8 mouse cellular contexts compared by ENCODE assay signal in the genomic region with DNA sequence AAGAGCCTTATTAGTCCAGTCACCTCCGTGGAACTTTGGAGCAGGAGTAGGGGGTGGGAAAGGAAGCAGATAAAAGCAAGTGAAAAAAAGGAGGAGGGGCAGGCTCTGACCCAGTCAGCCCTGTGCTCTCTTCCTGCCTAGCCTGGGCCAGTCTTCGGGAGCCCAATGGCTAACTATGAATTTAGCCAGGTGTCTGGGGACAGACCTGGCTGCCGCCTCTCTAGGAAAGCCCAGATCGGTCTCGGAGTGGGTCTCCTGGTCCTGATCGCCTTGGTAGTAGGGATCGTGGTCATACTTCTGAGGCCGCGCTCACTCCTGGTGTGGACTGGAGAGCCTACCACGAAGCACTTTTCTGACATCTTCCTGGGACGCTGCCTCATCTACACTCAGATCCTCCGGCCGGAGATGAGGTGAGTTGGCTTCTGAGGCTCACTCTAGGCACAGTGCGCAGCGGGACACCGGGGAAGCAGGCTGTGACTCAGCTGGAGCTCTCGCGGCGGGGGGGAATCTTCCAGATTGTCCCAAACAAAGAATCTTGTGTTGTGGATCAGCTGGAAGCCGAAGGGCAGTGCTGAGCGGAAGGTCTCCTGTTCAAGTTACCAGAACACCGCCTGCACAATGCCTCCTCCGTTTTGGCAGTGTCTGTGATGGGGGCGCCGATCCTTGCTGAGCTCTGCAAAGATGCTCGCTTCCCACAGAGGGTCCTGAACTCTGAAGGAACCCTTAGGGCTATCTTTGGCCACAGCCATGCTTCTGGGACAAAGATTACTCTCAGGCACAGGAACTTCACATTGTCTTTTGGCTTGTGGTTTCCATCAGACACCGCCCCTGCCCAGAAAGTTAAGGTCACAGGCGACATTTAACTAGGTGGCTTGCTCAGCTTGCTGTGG. TPM values are rescaled to one million over a fixed set of nuclear protein-coding genes. Genes with fewer than 3 reads are reported as not detected.
DNase-seq lines count a peak whose midpoint lies in the region; ATAC-seq and TF ChIP-seq lines count a peak whose summit lies in the region.

No protein-coding gene starts in this region.

- peak overlapping the region; percentile 52; the same call in 1 of the 2 replicates for H3K27ac ChIP-seq in liver, embryonic 16.5 days (ENCODE audit: low read length)
- no peak overlapping the region for H3K27ac ChIP-seq in thymus, adult 2 months (ENCODE audit: control insufficient read depth, insufficient read depth, low read length)

- H3K4me2 ChIP-seq in liver, embryonic 16.5 days (ENCODE audit: low read depth, low read length), result peak overlapping the region; percentile 60

- ATAC-seq in liver, embryonic 16.5 days (ENCODE audit: low read depth), result peak; percentile 65

- no peaks in the 10 kb centered on the region; the same call in 1 of the 2 replicates for H3K4me1 ChIP-seq in liver, embryonic 16.5 days (ENCODE audit: control insufficient read depth, low read depth, low read length)
- peaks cover 8% of the 10 kb centered on the region for H3K4me1 ChIP-seq in thymus, adult 2 months (replicated peaks; ENCODE audit: control insufficient read depth, insufficient read depth, low read length)

- H3K9me3 ChIP-seq in liver, embryonic 16.5 days (replicated peaks; ENCODE audit: control insufficient read depth, low read length), result no peaks in the 10 kb centered on the region

- H3K9ac ChIP-seq in liver, embryonic 16.5 days (ENCODE audit: low read depth, low read length), result peak overlapping the region; percentile 30; the same call in 1 of the 2 replicates

- 2% methylated on average over 28 of the region's 28 CpGs for WGBS in liver, embryonic 16.5 days (ENCODE audit: insufficient replicate concordance)
- WGBS in thymus, adult 2 months, result 14% methylated on average over 28 of the region's 28 CpGs

- no peak for TF ChIP-seq CTCF in thymus, adult 2 months (IDR thresholded peaks at IDR 0.05; ENCODE audit: borderline replicate concordance, control insufficient read depth, extremely low read depth, insufficient read depth, low read length, poor library complexity)

- no peaks in the 10 kb centered on the region for H3K27me3 ChIP-seq in liver, embryonic 16.5 days (ENCODE audit: control insufficient read depth, insufficient read depth, low read depth, low read length)
- H3K27me3 ChIP-seq in thymus, adult 2 months (ENCODE audit: control insufficient read depth, insufficient read depth, low read length), result no peaks in the 10 kb centered on the region

- no peaks in the 10 kb centered on the region for H3K36me3 ChIP-seq in liver, embryonic 16.5 days (ENCODE audit: control insufficient read depth, insufficient read depth)
- H3K36me3 ChIP-seq in thymus, adult 2 months (ENCODE audit: control insufficient read depth, insufficient read depth, low read length), result no peaks in the 10 kb centered on the region

- H3K4me3 ChIP-seq in liver, embryonic 16.5 days (ENCODE audit: low read depth, low read length), result peak overlapping the region; percentile 43
- peak overlapping the region; percentile 30 for H3K4me3 ChIP-seq in thymus, adult 2 months (ENCODE audit: control insufficient read depth, insufficient read depth, low read length)

- no peak for TF ChIP-seq POLR2A in thymus, adult 2 months (IDR thresholded peaks at IDR 0.05; ENCODE audit: control insufficient read depth, extremely low read depth, insufficient read depth, low read length, poor library complexity)

- peak; percentile 50 to 53 for DNase-seq in B cell, adult 2 months
- DNase-seq in adipocyte (ENCODE audit: low spot score), result peak; percentile 26
- DNase-seq in embryo, embryonic 11 days, result peak; percentile 62
- DNase-seq in heart, adult 9 months (ENCODE audit: low spot score in 2 of 2), result peak; percentile 55 to 57
- DNase-seq in kidney, adult 18-20 months, result peak; percentile 38
- DNase-seq in neural tube, embryonic 10.5 days (ENCODE audit: extremely low spot score, low spot score), result peak; percentile 59
- peak; percentile 7 for DNase-seq in thymus, adult 2 months

RNA-seq across cellular contexts. Expression of a gene that starts 0.6 kb away (rescaled TPM):
- polyA plus RNA-seq in liver, embryonic 16.5 days (2015; fragmentation: Nextera tagmentation; extraction: Ambion mirVana), result 15.3 and 16.6 TPM in 2 replicates
- 6.6 and 7.4 TPM in 2 replicates for polyA plus RNA-seq in thymus, adult 2 months (2012; rRNA removed)

RNA-seq across cellular contexts. Expression of a gene that starts 44.0 kb away (rescaled TPM):
- 0.93 TPM in 1 of 2 replicates, not detected in the other for polyA plus RNA-seq in liver, embryonic 16.5 days (2015; fragmentation: Nextera tagmentation; extraction: Ambion mirVana)
- 1.9 and 2.5 TPM in 2 replicates for polyA plus RNA-seq in thymus, adult 2 months (2012; rRNA removed)

RNA-seq across cellular contexts. Expression of a gene that starts 47.5 kb away (rescaled TPM):
- polyA plus RNA-seq in liver, embryonic 16.5 days (2015; fragmentation: Nextera tagmentation; extraction: Ambion mirVana), result 20.9 and 21.2 TPM in 2 replicates
- polyA plus RNA-seq in thymus, adult 2 months (2012; rRNA removed), result 23.4 and 26.7 TPM in 2 replicates

RNA-seq across cellular contexts. Expression of a gene that starts 50.3 kb away (rescaled TPM):
- 1.6 and 1.8 TPM in 2 replicates for polyA plus RNA-seq in liver, embryonic 16.5 days (2015; fragmentation: Nextera tagmentation; extraction: Ambion mirVana)
- 2.5 and 2.6 TPM in 2 replicates for polyA plus RNA-seq in thymus, adult 2 months (2012; rRNA removed)

Comparison
In these comparisons a context has a peak if more than half of its experiments do, and no peak if none do; other contexts are left out.
1. DNase-seq: peak in every context shown above with its lines; median percentile 62 in embryo, embryonic 11 days; 59 in neural tube, embryonic 10.5 days; 56 in heart, adult 9 months; 52 in B cell, adult 2 months; 38 in kidney, adult 18-20 months; 26 in adipocyte; 7 in thymus, adult 2 months.